Mouse (Mus musculus) lung, adult 18-20 months (tissue): ENCODE results near the gene Mettl17.
"Not testable (repeated sequence)": the region's sequence is repeated elsewhere in the genome, so short reads cannot be mapped to it uniquely, and the experiment has no call there.

Experiments used
- DNase-seq, 2 experiments: peaks; one replicate each; pipeline ENCODE4 v3.0.0; 2022; ENCODE audit warnings: mixed read lengths in 2 of 2

Mettl17 gene

DNA sequence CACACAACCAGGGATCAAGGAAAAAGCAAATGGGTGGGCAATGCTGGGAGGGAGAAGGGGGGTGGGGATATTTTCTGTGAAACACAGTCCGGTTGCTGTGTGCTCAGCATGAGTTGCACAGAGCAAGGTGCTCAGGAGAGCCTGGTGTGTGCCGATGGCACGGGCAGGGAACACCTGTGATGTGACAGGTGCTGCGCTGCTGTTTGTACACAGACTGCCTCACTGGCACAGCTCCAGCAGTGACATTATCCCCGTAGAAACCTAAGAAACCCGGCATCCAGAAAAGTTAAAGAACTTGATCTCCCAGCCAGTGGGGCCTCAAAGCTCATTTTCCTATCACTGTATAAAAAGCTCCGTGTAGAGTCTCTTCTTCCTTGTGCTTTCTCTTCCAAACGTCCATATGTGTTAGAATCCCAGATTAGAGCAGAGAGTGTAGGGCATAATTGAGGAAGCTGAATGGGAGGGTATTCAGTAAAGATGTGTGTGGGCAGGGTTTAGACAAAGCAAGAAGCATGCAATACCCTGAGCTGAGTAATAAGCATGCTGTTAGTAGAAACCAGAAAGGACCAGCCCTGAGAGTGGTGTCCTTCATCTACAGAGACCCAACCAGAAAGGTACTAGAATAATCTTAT lies 12.0 kb downstream of the Mettl17 start:
- no peak for DNase-seq

GRCm38 (mm10) chr14:51899351-51899750 lies 14.7 kb downstream of the Mettl17 start:
- DNase-seq = no peak

- DNase-seq = peak; percentile 62 to 67
These were observed 18.4 kb downstream of the Mettl17 start for GRCm38 (mm10) chr14:51902806-51903710.

- no peak for DNase-seq
These were observed 19.1 kb downstream of the Mettl17 start for GRCm38 (mm10) chr14:51903782-51904181.

GRCm38 (mm10) chr14:51904706-51905105 lies 20.1 kb downstream of the Mettl17 start:
- DNase-seq = no peak

GRCm38 (mm10) chr14:51906102-51906501 lies 21.5 kb downstream of the Mettl17 start:
- no peak for DNase-seq

DNA sequence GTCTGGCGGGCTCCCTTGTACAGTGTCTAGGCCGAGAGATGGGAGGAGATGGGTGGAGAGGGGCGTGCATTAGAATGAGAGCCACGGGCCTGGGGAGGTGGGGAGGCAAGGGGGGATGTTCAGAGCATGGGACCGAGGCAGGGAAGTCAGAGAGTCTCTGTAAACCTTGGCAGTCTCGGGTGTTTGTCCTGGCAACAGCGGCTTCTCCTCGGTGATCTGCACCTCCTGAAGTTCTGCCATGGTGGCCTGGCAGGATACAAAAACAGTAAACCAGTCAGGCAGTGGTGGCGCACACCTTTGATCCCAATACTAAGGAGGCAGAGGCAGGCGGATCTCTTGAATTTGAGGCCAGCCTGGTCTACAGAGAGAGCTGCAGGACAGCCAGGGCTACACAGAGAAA lies 26.7 kb downstream of the Mettl17 start:
- DNase-seq = no peak

DNA sequence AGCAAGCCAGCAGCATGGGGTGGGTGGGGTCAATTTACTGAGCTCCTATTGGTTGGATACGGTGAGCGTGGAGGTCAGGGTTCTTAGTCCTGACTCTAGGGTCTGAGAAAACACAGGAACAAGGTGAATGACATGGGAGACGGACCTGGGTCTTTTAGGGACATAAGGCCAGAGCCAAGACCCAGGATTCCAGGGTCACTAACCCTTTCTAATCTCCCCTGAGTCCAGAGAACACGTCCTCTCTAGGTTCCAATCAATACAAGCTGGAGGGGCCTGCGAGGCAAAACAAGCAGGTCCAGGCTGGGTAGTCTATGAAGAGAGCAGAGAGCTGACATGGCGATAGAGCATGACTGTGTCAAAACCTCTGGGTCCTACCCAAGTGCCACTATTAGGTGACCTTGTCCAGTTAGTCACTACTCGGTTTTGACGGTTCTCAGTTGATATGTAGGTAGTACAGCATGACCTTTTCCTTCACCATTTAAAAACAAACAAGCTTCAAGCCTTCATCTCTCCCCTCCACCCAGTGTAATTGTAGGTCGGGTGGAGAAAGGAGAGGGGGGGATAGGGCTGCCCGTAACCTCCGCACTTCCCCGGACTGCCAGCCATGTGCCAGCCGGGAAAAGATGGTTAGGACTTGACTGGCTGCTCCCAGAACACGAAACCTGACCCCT lies 27.9 kb downstream of the Mettl17 start:
- no peak for DNase-seq

- peak; percentile 83 to 88 for DNase-seq
These were observed 28.7 kb downstream of the Mettl17 start for GRCm38 (mm10) chr14:51913062-51913959.

GRCm38 (mm10) chr14:51913960-51914762 lies 29.5 kb downstream of the Mettl17 start, which contains the start of gene Ndrg2:
Gene Ndrg2 (minus strand): TSS chr14:51914158.
- DNase-seq = peak; percentile 83 to 89

- no peak for DNase-seq
These were observed 30.4 kb downstream of the Mettl17 start for GRCm38 (mm10) chr14:51915030-51915429.

DNA sequence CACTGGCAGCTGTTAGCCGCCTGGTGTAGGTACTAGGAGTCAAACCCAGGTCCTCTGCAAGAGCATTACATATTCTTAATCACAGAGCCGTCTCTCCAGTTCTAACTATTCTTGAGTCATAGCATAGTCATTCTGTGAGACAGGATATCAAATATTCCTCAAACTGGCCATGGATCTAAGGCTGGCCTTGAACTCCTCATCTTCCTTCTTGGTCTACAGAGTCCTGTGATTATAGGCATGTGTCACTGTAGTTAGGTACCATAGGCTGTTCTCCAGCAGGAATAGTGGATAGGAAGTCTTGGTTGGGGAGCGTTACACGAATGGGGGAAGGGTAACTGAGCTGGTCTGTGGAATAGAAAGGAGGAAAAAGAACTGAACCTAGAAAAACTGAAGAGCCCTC lies 31.9 kb downstream of the Mettl17 start:
- no peak for DNase-seq

DNA sequence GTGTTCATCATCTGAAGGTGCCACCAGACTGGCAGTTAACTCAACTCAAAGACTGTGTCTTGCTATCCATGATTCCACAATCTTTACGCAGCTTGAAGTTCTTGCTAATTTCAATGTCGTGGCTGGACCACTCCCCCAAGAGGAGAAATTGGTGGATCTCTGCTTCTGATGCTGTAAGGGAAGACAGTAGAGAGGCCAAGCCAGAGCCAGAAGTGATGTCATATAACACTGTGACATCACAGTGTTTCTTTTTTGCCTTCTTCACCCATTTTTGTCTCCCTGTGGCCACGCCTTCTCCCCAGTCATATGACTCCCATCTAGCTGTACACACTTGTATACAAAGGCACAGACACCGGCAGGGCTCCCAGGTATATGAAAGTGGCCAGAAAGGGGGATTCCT lies 33.5 kb downstream of the Mettl17 start, which contains the start of gene Tppp2:
Gene Tppp2 (plus strand): TSS at position 301 of the 400 bp plus-strand sequence.
- no peak for DNase-seq

DNA sequence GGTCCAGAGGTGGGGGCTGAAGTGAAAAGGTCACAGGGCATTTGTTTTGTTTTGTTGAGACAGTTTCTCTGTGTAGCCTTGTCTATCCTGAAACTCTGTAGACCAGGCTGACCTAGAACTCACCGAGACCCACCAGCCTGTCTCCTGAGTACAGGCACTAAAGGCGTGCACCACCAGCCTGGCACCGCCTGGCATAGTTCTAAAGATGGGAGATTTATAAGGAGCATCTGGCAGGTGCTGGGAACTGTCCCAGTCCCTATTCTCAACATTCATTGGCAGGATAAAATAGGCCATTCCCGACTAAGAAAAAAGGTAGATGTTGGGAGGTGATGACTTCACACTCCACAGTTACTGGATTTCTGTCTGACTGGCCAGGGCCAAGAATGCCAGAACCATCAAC lies 34.3 kb downstream of the Mettl17 start:
- DNase-seq = no peak

DNA sequence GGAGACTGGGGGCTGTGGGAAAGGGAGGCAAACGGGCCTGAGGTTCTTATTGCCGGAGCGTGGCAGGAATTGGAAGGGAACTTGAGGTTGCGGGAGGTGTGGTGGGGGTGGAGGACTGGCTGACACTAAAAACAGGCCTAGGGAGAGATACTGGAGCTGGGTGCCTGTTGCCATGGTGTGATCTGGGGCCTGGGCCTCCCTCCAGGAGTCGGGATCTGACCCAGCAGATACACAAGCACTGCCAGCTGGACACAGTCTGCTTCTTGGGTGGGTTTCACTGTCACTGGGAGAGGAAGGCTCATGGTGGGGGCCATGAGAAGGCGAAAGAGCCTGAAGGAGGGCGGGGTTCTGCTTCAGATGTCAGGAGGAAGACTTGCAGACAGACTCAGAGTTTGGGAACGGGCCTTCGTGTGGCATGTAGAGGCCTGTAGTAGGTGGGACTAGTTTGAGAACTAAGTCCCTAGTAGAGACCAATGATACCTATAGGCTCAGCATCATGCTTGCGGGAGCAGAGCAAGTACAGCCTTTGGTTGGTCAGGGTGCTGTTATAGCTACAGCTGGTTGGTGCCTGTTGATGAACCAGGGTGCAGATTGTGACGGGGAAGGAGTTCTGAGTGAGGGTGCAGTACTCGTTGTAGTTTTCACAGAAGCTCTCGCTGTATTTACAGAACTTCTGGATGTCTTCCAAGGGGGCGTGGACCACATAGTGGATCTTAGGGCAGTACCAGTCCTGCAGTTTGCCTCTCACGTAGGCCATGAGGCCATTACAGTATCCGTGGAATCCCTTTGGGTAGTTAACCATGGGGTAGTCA lies 37.3 kb downstream of the Mettl17 start:
- peak; percentile 38 to 42 for DNase-seq

DNA sequence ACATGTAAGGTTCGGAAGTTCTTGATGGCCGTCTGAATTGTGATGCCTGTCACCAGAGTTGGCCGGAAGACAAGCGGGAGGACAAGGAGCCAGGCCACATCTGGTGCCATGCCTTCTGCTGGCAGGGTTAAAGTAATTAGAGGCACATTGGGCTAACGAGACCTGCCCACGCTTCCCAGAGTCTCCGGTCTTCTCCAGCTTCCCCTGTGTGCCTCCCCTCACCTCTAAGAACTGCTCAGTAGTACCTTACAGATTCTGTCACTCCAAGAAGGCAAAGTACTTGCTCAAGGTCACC lies 37.9 kb downstream of the Mettl17 start, which contains the start of gene Rnase13:
Gene Rnase13 (minus strand): TSS at position 203 of the 295 bp plus-strand sequence.
- no peak for DNase-seq

DNA sequence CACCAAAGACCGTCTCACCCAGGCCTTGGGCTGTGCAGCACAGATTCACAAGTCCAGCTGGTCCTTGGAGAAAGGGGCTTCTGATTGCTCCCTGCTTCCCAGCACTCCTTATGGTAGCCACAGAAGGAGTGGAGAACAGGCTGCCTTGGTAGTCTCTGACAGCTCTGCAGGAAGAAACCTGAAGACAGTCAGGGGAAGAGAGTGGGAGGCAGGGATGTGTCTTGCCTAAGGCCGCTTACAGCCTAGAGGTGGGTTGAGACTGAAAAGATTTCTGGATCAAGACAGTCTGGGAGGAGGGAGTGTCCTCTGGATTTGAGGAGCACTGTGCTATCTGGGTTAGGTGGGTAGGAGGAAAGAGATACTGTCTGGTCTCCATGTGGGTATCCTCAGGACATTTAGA lies 38.3 kb downstream of the Mettl17 start:
- DNase-seq = no peak

- DNase-seq = no peak
These were observed 38.9 kb downstream of the Mettl17 start for GRCm38 (mm10) chr14:51923492-51923891.

- DNase-seq = not testable (repeated sequence)
These were observed 42.3 kb downstream of the Mettl17 start for GRCm38 (mm10) chr14:51926930-51927329.

DNA sequence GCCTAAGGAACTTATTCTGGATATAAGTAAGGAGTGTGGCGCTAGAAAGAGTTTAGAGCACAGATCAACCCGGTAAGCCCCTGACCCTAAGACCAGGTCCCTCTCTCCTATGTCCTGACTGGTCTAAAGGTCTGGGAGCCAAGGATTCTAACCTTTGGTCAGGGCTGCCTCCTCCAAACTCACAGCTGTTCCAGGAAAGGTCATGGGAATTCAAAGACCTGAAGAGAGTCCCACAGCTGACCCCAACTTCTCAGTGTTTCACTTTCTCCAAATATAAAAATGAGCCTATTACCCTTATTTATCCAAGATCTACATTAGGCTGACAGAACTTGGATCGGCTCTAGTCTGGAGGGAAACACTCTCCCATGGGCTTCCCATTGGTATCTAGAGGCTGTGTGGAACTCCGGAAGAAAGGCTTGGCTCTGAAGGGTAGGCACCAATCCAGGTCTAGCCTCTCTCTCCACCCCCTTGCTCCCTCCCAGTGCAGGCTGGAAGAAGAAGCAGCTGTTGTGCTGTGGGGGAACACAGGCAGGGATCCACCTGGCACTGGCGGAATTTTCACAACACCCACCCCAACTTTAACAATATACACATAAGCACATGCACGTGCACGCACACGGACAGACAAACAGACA lies 44.8 kb downstream of the Mettl17 start:
- peak; percentile 69 to 74 for DNase-seq
